Mouse (Mus musculus) stomach, embryonic 15.5 days (tissue): ENCODE results near the gene Cxcl13. TPM values are rescaled to one million over a fixed set of nuclear protein-coding genes. Genes with fewer than 3 reads are reported as not detected.

ENCODE experiments used
- ATAC-seq: fragments of 200-750 bp; cut with Nextera tagmentation; 2 replicates; pipeline ENCODE4 v1.8.0; 2017; ENCODE audit warnings: low read depth, moderate number of reproducible peaks, moderate TSS enrichment; ENCODE audit not compliant: insufficient read depth, low FRiP score
- H3K27ac ChIP-seq: fragments of 300-500 bp; sonication (generic); 2 replicates; pipeline ENCODE4 v1.5.1; 2015; ENCODE audit warnings: mild to moderate bottlenecking, inconsistent platforms
- H3K27me3 ChIP-seq: fragments of 300-500 bp; sonication (generic); replicated peaks from 2 replicates; pipeline ENCODE4 v1.6.1; 2015; ENCODE audit warnings: inconsistent platforms
- H3K36me3 ChIP-seq: fragments of 300-500 bp; sonication (generic); 2 replicates; pipeline ENCODE4 v1.6.1; 2015; ENCODE audit warnings: inconsistent platforms
- H3K4me1 ChIP-seq: fragments of 300-500 bp; sonication (generic); 2 replicates; pipeline ENCODE4 v1.6.1; 2015; ENCODE audit warnings: inconsistent platforms
- H3K4me2 ChIP-seq: fragments of 300-500 bp; sonication (generic); 2 replicates; pipeline ENCODE4 v1.6.1; 2015; ENCODE audit warnings: mild to moderate bottlenecking, inconsistent platforms
- H3K4me3 ChIP-seq: fragments of 300-500 bp; sonication (generic); replicated peaks from 2 replicates; pipeline ENCODE4 v1.5.1; 2015; ENCODE audit warnings: inconsistent platforms
- H3K9ac ChIP-seq: fragments of 300-500 bp; sonication (generic); 2 replicates; pipeline ENCODE4 v1.6.1; 2015; ENCODE audit warnings: inconsistent platforms
- H3K9me3 ChIP-seq: fragments of 300-500 bp; sonication (generic); 2 replicates; pipeline ENCODE4 v1.6.1; 2016; ENCODE audit warnings: inconsistent platforms
- WGBS: fragments of 180-500 bp; shearing (Covaris S2); methylation state at CpG from one replicate; pipeline ENCODE4 v1.1.7; 2015; 5-methylcytosine and 5-hydroxymethylcytosine counted together
- polyA plus RNA-seq: library from polyadenylated mRNA; unstranded; fragments of >200 nt; fragmentation: Nextera tagmentation; extraction: Ambion mirVana; gene quantifications from 2 replicates; pipeline ENCODE4 v1.2.1, GENCODE M21; 2015

Gene Cxcl13
- 29.7 and 31.9 TPM in 2 replicates for polyA plus RNA-seq

GRCm38 (mm10) chr5:95956651-95957050 lies at the start of gene Cxcl13:
Gene Cxcl13, plus strand, starts transcription at chr5:95956951.
- Histone ChIP-seq H3K27me3 (no peaks in the 10 kb centered on the region), H3K9ac (no peak within 1 kb of the TSS)

DNA sequence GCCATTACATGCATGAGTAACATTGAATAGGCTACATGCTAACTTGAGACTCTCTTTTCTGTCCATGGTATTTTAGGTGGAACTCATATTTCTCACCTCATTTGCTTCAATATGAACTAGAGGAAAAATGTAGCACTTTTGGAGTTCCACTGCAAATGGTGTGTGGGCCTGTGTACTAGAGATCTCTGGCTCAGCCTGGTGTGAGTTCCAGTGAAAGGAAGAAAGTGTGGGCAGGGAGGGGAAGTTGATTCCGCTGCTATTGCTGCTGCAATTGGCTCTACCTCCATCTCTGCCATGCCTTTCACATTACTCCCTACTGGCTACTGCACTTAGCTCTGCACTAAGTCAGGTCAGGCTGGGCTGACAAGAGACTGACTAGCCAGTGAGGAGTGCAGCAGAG lies 45.7 kb upstream of the Cxcl13 start:
- no peaks in the 10 kb centered on the region for H3K4me1 ChIP-seq

More at GRCm38 (mm10) chr5:95956651-95957050, at the start of gene Cxcl13:
- H3K4me3 ChIP-seq = no peak within 1 kb of the TSS
- H3K36me3 ChIP-seq = no peaks in the 10 kb centered on the region
- WGBS = 19% methylated on average over 5 of the region's 5 CpGs
- no peaks in the 10 kb centered on the region for H3K9me3 ChIP-seq
- no peaks in the 10 kb centered on the region for H3K4me1 ChIP-seq
- no peak within 1 kb of the TSS for H3K4me2 ChIP-seq
- no peak within 1 kb of the TSS for H3K27ac ChIP-seq
- ATAC-seq = no peak

GRCm38 (mm10) chr5:95918491-95918890 lies 38.3 kb upstream of the Cxcl13 start:
- H3K27me3 ChIP-seq = no peaks in the 10 kb centered on the region
- no peak overlapping the region for H3K27ac ChIP-seq
- H3K4me1 ChIP-seq = no peaks in the 10 kb centered on the region
- H3K4me2 ChIP-seq = no peak overlapping the region
- whole genome bisulfite sequencing = 71% methylated on average over 6 of the region's 6 CpGs
- no peak overlapping the region for H3K4me3 ChIP-seq
- no peak for ATAC-seq
- no peak overlapping the region for H3K9ac ChIP-seq
- H3K36me3 ChIP-seq = no peaks in the 10 kb centered on the region
- no peaks in the 10 kb centered on the region for H3K9me3 ChIP-seq

More for the DNA sequence above, 45.7 kb upstream of the Cxcl13 start:
- no peaks in the 10 kb centered on the region for H3K36me3 ChIP-seq
- no peak overlapping the region for H3K4me3 ChIP-seq
- no peak overlapping the region for H3K9ac ChIP-seq
- H3K27me3 ChIP-seq = no peaks in the 10 kb centered on the region
- no peak overlapping the region for H3K27ac ChIP-seq
- H3K9me3 ChIP-seq = no peaks in the 10 kb centered on the region
- WGBS = 93% methylated on average over 1 of the region's 1 CpGs
- no peak overlapping the region for H3K4me2 ChIP-seq
- no peak for ATAC-seq

DNA sequence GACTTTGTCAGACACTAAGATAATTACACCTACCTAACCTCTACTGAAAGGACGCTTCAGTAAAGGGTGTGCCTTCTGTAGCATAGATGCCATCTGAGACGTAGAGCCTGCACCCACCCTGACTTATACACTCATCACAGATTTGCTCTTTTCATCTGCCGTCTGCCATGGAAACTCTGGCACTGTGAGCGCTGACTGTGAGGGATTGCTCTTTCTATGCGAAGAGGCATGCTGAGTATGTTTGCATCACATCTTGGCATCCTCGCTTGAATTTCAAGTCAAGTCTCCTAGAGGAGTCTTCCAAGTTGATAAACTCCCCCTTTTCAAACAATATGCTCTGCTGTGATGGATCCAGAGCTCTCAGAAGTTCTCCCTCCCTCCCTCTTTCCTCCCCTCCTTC lies 32.7 kb upstream of the Cxcl13 start:
- H3K4me2 ChIP-seq = no peak overlapping the region
- no peak overlapping the region for H3K27ac ChIP-seq
- no peak overlapping the region for H3K4me3 ChIP-seq
- no peaks in the 10 kb centered on the region for H3K9me3 ChIP-seq
- H3K36me3 ChIP-seq = no peaks in the 10 kb centered on the region
- WGBS = 66% methylated on average over 6 of the region's 6 CpGs
- ATAC-seq = no peak
- no peaks in the 10 kb centered on the region for H3K27me3 ChIP-seq
- H3K4me1 ChIP-seq = no peaks in the 10 kb centered on the region
- H3K9ac ChIP-seq = no peak overlapping the region

GRCm38 (mm10) chr5:95925204-95925930 lies 31.4 kb upstream of the Cxcl13 start:
- H3K9ac ChIP-seq = no peak overlapping the region
- no peak overlapping the region for H3K4me3 ChIP-seq
- no peaks in the 10 kb centered on the region for H3K9me3 ChIP-seq
- no peak overlapping the region for H3K27ac ChIP-seq
- H3K4me2 ChIP-seq = no peak overlapping the region
- H3K4me1 ChIP-seq = no peaks in the 10 kb centered on the region
- no peak for ATAC-seq
- 83% methylated on average over 10 of the region's 10 CpGs for WGBS
- no peaks in the 10 kb centered on the region for H3K36me3 ChIP-seq
- no peaks in the 10 kb centered on the region for H3K27me3 ChIP-seq

GRCm38 (mm10) chr5:95925931-95926263 lies 30.9 kb upstream of the Cxcl13 start:
- no peak for ATAC-seq
- Histone ChIP-seq H3K4me1 (no peaks in the 10 kb centered on the region), H3K4me3 (no peak overlapping the region), H3K27me3 (no peaks in the 10 kb centered on the region), H3K27ac (no peak overlapping the region), H3K36me3 (no peaks in the 10 kb centered on the region), H3K4me2 (no peak overlapping the region), H3K9me3 (no peaks in the 10 kb centered on the region), H3K9ac (no peak overlapping the region)
- WGBS = 91% methylated on average over 1 of the region's 1 CpGs

DNA sequence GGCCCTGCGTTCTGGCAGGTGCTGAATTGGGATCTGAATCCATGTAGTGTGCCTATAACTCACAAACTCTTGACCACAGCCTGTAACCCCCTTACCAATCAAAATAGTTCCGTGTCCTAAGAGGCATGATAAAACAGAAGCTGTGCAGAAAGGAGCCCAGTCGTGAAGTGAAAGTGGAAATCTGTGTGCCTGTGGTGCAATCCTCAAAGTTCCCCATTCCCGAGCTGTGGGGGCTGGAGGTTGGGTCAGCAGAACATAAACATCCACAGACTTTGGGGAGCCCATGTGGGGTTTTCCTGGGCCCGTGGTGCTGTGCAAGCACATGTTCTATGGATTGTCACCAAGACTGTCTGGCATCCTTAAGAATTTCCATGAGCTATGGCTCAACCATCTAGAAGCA lies 21.7 kb upstream of the Cxcl13 start:
- Histone ChIP-seq H3K9ac (no peak overlapping the region), H3K4me3 (no peak overlapping the region), H3K36me3 (no peaks in the 10 kb centered on the region), H3K27me3 (no peaks in the 10 kb centered on the region), H3K9me3 (no peaks in the 10 kb centered on the region), H3K27ac (no peak overlapping the region), H3K4me2 (no peak overlapping the region), H3K4me1 (no peaks in the 10 kb centered on the region)
- ATAC-seq = no peak
- 69% methylated on average over 5 of the region's 5 CpGs for WGBS

GRCm38 (mm10) chr5:95936068-95936467 lies 20.7 kb upstream of the Cxcl13 start:
- no peak for ATAC-seq
- Histone ChIP-seq H3K27ac (no peak overlapping the region), H3K9ac (no peak overlapping the region), H3K9me3 (no peaks in the 10 kb centered on the region), H3K36me3 (no peaks in the 10 kb centered on the region), H3K4me1 (no peaks in the 10 kb centered on the region), H3K4me3 (no peak overlapping the region), H3K4me2 (no peak overlapping the region), H3K27me3 (no peaks in the 10 kb centered on the region)
- WGBS = 33% methylated on average over 5 of the region's 5 CpGs

DNA sequence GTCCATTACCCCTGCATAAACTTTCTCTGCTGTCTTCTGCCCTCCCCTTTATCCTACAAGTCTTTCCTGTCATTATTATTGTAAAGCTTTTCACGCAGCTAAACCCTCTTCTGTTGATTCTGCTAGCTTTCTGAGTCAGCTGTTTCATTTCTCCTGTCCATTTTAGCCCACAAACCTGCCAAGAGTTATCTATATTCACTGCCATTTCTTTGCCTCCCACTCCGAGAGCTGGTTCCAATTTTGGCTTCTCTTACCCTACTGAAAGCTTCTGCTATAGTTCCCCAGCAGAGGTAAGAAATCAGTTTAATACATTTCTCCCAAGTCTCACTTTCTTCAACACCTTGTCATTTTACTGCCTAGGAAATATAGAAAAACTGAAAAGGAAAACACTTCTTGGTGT lies 19.6 kb upstream of the Cxcl13 start:
- Histone ChIP-seq H3K27ac (no peak overlapping the region), H3K9ac (no peak overlapping the region), H3K36me3 (no peaks in the 10 kb centered on the region), H3K4me3 (no peak overlapping the region), H3K4me1 (no peaks in the 10 kb centered on the region), H3K27me3 (no peaks in the 10 kb centered on the region), H3K9me3 (no peaks in the 10 kb centered on the region), H3K4me2 (no peak overlapping the region)
- ATAC-seq = no peak
- WGBS = 30% methylated on average over 2 of the region's 2 CpGs

DNA sequence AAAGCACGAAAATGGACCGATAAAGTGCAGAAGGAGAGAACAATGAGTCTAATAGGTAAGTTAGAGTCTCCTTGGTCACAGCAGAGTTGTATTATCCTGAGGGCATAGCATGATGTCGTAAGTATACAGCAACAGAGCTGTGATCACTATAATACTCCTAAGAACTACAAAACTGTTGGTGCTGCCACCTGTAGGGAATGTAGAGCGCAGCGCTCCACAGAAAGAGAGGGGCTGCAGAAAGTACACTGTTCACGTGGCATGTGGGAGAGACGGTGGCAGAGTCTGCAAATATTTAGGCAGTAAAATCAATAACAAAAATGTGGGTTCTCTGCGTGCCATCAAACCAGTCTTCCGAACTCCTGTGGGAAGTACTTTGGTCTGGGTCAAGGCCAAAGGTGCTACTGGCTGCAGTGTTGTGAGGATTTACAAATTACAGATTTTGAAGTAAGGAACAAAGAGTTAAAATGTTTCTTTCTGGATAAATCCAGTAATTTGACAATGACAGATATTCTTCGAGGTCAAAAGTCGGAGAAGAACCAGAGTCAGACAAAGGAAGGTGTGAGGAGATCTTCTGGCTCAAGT lies 18.6 kb upstream of the Cxcl13 start:
- ATAC-seq = no peak; the same call in 1 of the 2 replicates
- H3K9ac ChIP-seq = no peak overlapping the region
- no peak overlapping the region for H3K27ac ChIP-seq
- no peak overlapping the region for H3K4me3 ChIP-seq
- no peaks in the 10 kb centered on the region for H3K36me3 ChIP-seq
- no peaks in the 10 kb centered on the region for H3K27me3 ChIP-seq
- H3K9me3 ChIP-seq = no peaks in the 10 kb centered on the region
- 63% methylated on average over 11 of the region's 11 CpGs for WGBS
- no peak overlapping the region for H3K4me2 ChIP-seq
- H3K4me1 ChIP-seq = no peaks in the 10 kb centered on the region

- Histone ChIP-seq H3K4me2 (no peak overlapping the region), H3K27me3 (no peaks in the 10 kb centered on the region), H3K4me3 (no peak overlapping the region), H3K36me3 (no peaks in the 10 kb centered on the region), H3K4me1 (no peaks in the 10 kb centered on the region), H3K9ac (no peak overlapping the region), H3K27ac (no peak overlapping the region), H3K9me3 (no peaks in the 10 kb centered on the region)
- ATAC-seq = no peak
- WGBS = 20% methylated on average over 4 of the region's 4 CpGs
Measured at GRCm38 (mm10) chr5:95940682-95941221, 16.0 kb upstream of the Cxcl13 start.

GRCm38 (mm10) chr5:95941562-95941961 lies 15.2 kb upstream of the Cxcl13 start:
- ATAC-seq = no peak
- H3K4me1 ChIP-seq = no peaks in the 10 kb centered on the region
- H3K4me2 ChIP-seq = no peak overlapping the region
- H3K4me3 ChIP-seq = no peak overlapping the region
- H3K9ac ChIP-seq = no peak overlapping the region
- H3K27me3 ChIP-seq = no peaks in the 10 kb centered on the region
- H3K9me3 ChIP-seq = no peaks in the 10 kb centered on the region
- WGBS = 74% methylated on average over 7 of the region's 7 CpGs
- H3K27ac ChIP-seq = no peak overlapping the region
- no peaks in the 10 kb centered on the region for H3K36me3 ChIP-seq
